Comparison of ENCODE assay signal across 1 mouse cellular context in the genomic region with DNA sequence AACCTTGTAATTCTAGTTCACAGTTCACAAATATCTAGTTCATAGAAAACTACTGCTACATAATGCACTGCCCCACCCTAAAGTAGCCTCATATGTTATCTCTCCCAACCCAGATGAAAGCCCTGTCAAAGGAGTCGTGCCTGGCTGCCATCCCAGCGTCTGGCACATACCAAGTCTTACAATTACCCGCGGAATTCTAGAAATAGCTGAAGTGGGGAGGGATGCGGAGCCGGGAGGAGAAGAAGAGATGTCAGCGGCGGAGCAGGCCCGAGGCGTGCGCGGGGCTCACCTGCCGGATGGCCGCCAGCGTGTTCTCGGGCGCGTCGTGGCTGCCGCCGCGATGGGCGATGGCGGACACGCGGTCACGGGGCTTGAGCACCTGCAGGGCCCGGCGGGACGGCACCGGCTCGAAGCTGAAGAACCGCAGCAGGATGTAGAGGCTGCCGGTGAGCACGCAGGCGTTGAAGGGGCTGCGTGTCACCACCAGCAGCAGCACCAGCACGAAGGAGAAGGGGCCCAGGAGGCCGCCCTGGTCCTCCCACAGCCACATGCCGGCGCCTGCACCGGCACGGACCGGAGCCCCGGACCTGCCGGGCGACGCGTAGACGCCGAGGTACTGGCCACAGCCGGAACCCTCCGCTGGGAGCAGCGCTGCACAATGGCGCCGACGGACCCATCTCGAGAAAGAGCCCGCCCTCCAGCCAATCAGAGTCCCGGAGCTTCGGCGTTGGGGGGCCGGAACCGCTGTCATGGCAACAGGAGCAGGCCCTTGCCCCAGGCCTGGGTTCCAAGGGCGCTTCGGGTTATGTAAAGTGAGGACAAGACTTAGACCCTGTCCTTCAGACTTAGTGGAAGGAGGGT.
TF ChIP-seq lines count a peak whose summit lies in the region.

A gene (minus strand): TSS at position 678 of the 861 bp plus-strand sequence.

TF ChIP-seq in CH12.LX, 34 proteins besides CTCF, POLR2A, EP300 and RAD21 (continued from another document):
- TF ChIP-seq MAZ (IDR thresholded peaks at IDR 0.05; ENCODE audit: low read depth, low read length) (0 out of 2 replicates have a peak, but pooled peaks have one; percentile 53), ZMIZ1 (IDR thresholded peaks at IDR 0.05; ENCODE audit: low read depth, low read length) (peak; percentile 67; the same call in 1 of the 2 replicates), NRF1 (IDR thresholded peaks at IDR 0.05; ENCODE audit: low read depth, low read length) (peak; percentile 38; the same call in 1 of the 2 replicates), TCF12 (IDR thresholded peaks at IDR 0.05; ENCODE audit: low read depth, low read length) (peak; percentile 63; the same call in 1 of the 2 replicates), MAX (IDR thresholded peaks at IDR 0.05; ENCODE audit: low read length) (0 out of 2 replicates have a peak, but pooled peaks have one; percentile 53), UBTF (IDR thresholded peaks at IDR 0.05; ENCODE audit: low read depth, low read length) (peak; percentile 89), MEF2A (IDR thresholded peaks at IDR 0.05; ENCODE audit: borderline replicate concordance, low read depth, low read length) (no peak), SIN3A (IDR thresholded peaks at IDR 0.05; ENCODE audit: low read length) (peak; percentile 74; the same call in 1 of the 2 replicates), MXI1 (IDR thresholded peaks at IDR 0.05; ENCODE audit: low read depth, low read length) (peak; percentile 93; the same call in 1 of the 2 replicates), NELFE (IDR thresholded peaks at IDR 0.05; ENCODE audit: low read depth, low read length) (peak; percentile 75), PAX5 (IDR thresholded peaks at IDR 0.05; ENCODE audit: low read length) (no peak), MAFK (IDR thresholded peaks at IDR 0.05; ENCODE audit: insufficient replicate concordance, low read length) (no peak), ELF1 (IDR thresholded peaks at IDR 0.05; ENCODE audit: low read depth, low read length) (peak; percentile 70), BHLHE40 (IDR thresholded peaks at IDR 0.05; ENCODE audit: low read depth, low read length) (peak; percentile 85), JUND (conservative IDR thresholded peaks at IDR 0.05; ENCODE audit: low read depth, low read length) (no peak), USF2 (conservative IDR thresholded peaks at IDR 0.05; ENCODE audit: low read depth, low read length) (no peak)
